Mouse (Mus musculus) lung, adult 18-20 months (tissue): ENCODE results near the gene Pcnp.
"Not testable (repeated sequence)": the region's sequence is repeated elsewhere in the genome, so short reads cannot be mapped to it uniquely, and the experiment has no call there.

Source experiments
- DNase-seq, 2 experiments: peaks; one replicate each; pipeline ENCODE4 v3.0.0; 2022; ENCODE audit warnings: mixed read lengths in 2 of 2

The Pcnp gene

DNA sequence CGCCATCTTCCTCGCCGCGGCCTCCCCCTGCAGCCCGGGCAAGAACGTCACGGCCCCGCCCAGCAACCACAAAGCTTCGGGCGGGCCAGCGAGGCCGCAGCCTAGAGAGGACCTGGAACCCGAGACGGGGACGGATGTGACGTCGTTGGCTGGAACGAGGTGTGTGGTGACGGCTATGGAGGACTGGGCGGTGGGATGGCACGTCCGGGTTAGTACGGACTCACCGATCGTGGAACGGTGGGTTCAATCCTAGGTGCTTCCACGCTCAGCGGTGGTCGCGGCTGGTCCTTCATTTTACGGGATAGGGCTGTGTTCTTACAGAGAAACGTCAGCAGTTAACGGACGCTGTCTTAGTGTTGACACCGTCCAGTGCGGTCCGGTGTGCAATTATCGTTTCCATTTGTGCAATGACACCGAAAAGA is at the start of gene Pcnp:
Gene Pcnp (minus strand): TSS at position 79 of the 422 bp plus-strand sequence.
- peak; percentile 97 to 98 for DNase-seq

DNA sequence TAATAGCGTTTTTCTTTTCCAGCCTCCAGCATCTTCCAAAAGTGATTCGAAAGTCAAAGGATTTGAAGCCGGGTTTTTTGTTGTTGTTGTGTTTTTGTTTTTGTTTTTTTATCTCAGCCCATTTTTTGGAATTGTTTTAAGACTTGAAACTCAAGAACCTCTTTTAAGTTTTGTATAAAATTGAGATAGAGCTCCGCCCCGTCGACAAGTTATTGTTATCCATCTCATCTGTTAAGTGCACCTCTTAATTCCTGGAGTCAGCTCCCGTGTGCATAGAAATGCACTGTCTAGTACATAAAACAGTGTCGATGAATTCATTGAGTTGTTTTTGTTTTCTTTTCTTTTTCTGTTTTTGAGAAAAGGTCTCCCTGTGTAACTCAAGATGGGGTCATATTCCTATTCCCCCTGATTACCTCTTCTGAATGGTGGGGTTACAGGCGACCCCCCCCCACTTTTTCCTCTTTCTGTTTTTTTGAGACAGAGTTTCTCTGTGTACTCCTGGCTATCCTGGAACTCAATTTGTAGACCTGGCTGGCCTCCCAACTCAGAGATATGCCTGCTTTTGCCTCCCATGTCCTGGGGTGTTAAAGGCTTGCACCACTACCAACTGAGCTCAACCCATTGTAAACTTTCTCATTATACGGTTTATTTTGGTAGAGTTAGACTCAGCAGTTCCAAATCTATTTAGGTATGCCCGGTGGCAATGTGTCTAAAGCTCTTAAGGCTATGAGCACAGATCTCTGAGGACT is 46.8 kb upstream of the Pcnp start:
- no peak for DNase-seq

DNA sequence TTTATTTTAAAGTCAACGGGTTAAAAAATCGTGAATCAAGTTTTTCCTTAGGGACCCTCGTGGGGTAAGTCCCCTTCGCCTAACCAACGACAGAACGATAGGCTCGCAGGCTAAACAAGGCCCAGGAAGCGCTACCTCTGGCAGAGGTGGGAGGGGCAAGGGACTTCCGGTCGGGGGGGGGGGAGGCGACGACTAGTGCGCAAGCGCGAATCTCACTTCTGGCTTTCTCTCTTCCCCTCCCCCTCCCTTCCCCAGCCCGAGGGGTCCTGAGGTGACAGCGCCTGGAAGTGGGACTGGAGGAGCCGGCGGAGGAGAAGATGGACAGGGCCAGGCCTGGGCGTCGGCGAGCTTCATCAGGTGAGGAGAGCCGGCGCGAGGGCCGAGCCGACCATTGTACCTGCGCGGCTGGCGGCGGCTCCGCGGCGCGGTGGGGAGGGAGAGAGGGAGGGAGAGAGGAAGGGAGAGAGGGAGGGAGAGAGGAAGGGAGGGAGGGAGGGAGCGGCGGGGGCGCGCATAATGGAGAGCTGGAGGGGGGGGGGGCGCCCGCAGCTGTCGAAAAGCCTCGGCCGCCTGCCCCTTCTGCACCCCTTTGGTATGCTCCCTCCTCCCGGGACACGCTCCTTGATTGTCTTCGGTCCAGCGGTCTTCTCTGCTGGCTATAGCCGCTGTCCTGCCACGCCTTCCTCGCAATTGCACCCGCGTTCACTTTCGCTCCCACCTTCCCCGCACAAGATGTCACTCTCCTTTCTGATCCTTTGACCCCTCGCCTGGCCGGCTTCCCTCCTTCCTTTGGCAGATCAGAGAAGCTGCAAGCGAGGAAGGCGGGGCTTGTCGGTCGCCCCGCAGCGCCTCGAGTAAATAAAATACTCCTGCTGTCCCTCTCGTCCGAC is 45.9 kb upstream of the Pcnp start:
- DNase-seq = peak; percentile 81 to 86

GRCm38 (mm10) chr16:56074565-56074964 is 45.0 kb upstream of the Pcnp start:
- no peak for DNase-seq

DNA sequence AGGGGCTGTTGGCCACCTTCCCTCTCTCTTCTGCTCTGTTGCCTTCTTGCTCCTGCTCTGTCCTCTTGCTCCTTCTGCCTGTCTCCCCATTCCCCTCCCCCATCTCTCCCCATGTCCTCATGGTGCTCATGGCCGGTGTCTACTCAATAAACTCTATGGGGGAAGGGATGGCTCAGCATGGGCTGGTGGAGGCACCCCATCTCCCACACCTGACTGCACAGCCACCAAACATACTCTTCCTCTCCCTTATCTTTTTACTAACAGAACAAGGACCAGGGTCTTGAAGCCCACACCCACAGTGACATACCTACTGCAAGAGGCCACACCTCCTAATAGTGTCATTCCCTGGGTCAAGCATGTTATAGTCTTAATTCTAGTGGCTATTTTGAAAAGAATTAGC is 44.6 kb upstream of the Pcnp start:
- DNase-seq = no peak

DNA sequence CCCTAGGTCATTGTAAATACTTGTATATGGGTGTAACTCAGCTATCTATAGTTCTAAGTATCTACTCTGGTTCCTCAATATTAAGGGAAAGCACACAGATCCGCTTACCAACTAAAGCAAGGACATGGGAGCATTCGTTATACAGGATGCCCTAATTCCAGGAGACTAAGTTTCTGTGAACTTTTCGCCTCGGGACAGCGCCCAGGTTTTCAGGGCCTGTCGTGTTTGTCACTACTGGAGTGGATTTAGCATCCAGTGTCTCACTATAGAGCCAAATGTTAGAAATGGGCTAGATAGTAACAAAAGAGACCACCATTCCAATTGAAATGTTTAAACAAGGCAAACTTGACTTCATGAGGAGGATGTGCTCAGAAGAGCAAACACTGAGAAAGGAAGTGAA is 43.6 kb upstream of the Pcnp start:
- DNase-seq = not testable (repeated sequence)

DNA sequence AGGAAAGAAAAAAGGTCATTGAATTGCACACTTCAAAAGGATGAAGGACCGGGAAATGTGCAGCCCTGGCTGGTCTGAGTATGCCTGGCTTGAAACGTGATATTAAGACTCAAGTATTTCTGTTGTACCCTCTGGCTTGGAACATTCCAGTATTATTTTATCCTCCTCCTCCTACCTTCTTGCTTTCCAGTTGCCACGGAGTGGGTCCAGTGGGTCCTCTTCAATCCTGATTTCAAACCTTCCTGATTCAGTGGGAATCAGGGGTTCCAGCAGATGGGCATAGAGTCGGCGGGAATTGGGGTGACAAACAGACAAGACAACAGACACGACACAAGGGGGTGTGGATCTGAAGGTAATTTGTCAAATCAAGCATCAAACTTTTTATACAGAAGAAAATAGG is 43.0 kb upstream of the Pcnp start:
- DNase-seq = no peak

DNA sequence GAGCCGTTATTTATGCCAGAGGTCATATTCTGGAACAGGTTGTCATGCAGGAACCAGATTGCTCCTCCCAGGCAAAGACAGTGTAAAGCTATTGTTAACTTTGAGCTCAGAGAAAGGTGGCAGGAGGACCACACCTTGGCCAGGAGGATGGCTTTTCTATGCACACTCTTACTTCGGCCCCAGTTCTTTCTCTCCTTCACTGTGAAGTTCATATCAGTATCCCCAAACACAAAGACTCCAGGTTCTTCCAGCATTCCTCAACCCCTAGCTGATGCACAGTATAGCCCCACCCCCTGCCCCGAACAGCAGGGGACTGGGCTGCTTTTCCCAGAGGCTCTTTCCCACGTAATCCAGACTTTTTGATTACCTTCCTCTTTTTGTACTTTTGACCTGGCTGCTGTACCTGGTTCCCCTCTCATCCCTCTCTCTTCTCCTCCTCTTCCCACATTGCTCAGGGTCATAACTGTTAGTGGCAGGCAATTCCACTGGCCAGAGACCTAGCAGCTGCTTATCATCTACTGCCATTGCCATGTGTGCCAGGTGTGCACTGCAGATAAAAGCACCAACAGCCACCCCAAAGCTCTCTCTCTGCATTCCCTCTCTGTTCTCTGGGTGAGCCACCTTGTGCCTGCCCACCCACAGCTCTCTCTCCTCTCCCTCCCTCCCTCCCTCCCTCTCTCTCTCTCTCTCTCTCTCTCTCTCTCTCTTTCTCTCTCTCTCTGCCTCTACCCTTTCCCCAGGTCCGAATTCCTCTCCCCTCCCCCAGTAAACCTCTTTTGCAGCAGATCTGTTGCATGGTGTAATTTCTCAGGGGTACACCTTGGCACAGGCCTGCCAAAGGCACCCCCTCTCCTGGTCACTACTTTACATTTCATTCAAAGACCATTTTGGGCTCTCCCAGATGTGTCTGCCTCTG is 42.0 kb upstream of the Pcnp start:
- DNase-seq = no peak

GRCm38 (mm10) chr16:56068523-56069070 is 39.1 kb upstream of the Pcnp start:
- no peak for DNase-seq

GRCm38 (mm10) chr16:56066113-56066512 is 36.6 kb upstream of the Pcnp start:
- no peak for DNase-seq

DNA sequence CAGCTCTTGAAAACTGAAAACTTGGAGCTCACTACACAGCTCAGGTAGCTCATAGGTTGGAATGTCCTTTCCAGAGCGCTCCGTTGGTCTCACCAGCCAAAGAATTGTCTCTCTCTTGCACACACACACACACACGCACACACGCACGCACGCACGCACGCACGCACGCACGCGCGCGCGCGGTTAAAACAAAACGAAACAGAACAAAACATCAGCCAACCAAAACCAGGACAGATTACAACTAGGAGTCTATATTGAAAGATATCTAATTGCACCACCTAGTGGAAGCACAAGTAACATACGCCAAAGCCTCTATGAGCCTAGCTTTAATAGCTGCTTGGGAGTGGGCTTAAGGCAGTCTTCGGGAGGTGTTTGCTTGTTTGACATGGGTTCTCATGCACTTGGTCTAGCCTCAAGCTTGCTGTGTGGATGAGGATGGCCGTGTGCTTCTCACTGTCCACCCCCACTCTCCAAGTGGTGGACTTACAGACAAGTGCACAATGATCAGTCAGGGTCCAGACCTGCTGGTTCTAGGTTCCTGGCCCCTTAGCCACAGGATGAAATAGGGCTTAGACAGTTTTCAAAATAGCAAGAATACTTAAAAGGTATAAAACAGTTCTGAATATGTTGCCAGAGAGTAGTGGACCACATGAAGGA is 34.9 kb upstream of the Pcnp start:
- DNase-seq = peak; percentile 48 to 68

GRCm38 (mm10) chr16:56062981-56063380 is 33.4 kb upstream of the Pcnp start:
- no peak for DNase-seq

DNA sequence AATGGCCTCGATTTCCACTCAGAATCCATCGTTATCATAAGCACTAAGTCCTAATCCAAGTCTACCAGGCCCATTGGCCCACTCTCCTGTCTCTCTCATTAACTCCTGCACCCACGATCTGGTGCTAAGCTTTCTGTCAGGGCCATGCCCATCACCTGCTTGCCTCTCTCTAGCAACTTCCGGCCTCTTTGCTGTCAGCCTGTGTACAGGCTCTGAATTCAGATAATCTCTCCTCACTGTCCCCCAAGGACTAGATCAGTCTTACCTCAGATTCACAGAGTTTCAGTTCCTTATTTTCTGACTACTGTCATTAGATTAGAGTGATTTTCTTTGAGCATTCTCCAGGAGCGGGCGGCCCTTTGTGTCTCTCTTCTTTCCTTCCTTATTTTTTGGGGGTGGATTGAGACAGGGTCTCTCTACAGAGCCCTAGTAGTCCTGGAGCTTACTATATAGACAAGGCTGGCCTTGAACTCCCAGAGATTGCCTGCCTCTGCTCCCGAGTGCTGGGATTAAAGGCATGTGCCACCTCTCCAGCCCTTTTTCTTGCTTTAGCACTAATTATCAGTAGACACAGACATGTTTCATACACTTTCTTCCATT is 32.6 kb upstream of the Pcnp start:
- DNase-seq = no peak

- no peak for DNase-seq
Measured at GRCm38 (mm10) chr16:56058151-56058550, 28.6 kb upstream of the Pcnp start.

DNA sequence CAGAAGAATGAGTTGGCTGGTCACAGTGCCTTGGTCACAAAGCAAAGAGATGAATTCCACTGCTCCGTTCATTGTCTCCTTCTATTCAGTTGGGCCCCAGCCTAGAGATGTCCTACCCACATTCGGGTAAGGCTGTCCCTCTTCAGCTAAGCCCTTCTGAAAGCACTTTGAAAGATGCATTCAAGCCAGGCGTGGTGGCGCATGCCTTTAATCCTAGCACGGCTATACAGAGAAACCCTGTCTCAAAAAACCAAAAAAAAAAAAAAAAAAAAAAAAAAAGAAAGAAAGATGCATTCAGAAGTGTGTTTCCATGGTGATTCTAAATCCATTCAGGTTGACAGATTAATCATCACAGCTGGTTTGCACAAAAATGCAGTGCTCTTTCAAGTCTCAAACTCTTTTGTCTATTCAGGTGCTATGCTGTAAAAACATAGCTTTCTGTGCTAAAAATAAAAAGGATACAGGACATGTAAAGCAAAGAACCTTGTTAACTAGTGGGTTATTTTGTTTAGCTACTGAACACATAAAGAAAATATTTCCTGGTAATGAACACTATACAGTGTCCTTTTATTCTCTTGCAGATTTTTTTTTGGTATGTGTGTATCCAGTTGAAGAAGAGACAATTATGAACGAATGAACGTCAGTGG is 27.5 kb upstream of the Pcnp start:
- DNase-seq = no peak

GRCm38 (mm10) chr16:56055911-56056310 is 26.4 kb upstream of the Pcnp start:
- DNase-seq = no peak

- DNase-seq = not testable (repeated sequence)
Measured at GRCm38 (mm10) chr16:56048038-56048437, 18.5 kb upstream of the Pcnp start, which contains the start of gene Senp7. Gene Senp7 (plus strand): TSS chr16:56048338.

DNA sequence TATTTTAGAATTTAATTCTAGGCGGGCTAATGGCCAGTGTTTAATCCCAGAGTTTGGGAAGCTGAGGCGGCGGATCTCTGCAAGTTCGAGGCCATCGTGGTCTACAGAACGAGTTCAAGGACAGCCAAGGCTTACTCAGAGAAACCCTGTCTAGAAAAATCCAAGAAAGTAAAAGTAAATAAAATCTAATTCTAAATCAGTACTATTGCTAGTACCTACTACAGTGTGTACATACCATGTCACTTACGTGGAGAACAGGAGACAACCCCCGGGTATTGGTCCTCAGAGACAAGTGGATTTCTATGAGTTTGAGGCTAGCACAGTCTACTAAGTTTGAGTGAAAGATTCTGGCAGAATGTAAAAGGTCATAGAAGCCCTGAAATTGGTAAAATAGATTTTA is 8.6 kb upstream of the Pcnp start:
- DNase-seq = no peak

DNA sequence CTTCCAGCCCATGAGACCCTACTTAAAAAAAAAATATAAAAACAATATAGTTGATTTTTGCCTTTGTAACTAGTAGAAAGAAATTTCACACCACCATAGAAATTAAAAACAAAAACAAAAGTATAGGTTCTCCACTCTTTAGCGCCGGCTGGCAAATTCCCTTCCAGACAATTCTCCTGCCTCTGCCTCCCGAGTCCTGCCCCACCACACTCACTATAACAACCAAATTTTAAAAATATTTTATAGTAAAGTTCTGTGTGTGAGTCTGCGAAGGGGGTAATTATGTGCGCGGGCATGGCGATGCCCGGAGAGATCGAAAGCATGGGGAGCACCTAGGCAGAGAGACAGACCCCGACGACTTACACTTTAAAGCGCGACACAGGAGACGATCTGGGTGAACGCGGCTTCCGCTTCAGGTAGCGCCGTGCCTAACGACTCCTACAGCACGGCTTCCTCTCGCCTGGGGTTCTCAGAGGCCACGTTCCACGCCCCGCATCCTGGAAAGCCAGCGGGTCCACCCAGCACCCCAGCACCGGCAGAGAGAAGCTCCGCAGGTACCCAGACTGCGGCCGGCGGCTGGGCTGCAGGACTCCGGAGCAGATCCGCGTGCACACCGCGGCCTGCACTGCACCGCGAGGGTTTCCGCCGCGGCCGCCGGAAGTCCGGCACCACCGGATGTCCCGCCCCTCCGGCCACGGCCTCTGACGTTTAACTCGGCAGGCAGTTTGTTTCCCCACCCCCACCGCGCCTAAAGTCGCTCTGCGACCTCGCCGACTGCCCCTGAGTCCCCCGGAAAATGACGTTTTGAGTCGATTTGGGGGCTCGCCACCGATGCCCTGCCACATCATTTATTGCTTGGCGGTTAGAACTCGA is 7.8 kb upstream of the Pcnp start, which contains the start of gene Trmt10c:
Gene Trmt10c (minus strand): TSS at position 682 of the 873 bp plus-strand sequence.
- DNase-seq = peak; percentile 91 to 93

- no peak for DNase-seq
Measured at GRCm38 (mm10) chr16:56036501-56036900, 7.0 kb upstream of the Pcnp start.
